In the genomic region with DNA sequence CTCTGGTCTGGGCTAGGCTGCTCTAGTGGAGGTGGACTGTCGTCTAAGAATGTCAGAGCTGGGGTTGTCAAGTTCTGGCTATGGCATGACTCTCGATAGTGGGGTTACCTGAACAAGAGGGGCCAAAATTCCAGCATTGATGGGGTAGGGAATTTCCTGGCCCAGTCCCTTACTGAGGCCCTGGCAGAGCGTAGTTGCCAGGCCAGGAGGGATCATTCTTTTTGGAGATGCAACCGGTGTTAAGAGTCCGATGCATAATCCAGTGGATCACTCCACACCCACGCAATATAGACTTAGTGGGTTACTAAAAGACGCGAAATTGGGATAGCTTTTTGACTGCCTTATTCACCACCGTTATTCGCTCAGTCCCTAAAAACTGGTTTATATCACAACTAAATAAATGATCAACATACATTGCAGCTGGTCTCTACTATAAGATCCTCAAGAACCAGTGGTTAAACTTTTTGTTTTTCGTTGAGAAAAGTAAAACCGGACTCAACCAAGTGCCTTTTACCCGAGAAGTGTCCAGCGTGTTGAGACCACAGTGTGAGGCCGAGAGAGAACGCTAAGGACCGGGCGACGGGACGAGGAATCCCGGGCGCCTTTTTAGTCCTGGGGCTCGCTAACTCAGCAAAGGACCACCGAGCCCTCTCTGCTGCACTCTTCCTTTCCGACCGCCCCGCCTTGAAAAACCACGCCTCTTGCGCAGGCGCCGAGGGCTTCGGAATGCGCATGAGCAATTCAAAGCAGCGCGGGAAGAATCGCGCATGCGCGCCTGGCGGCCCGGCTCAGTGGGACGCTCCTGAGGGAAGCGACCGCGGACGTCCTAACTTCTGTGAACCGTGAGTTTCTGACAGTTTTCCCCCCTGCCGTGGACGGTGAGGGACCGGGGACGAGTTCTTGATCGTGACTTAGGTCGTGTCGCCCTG, we compare ENCODE assay signal across 8 mouse cellular contexts. TPM values are rescaled to one million over a fixed set of nuclear protein-coding genes. Genes with fewer than 3 reads are reported as not detected.
A peak's percentile ranks its signal among the peaks of the same experiment; 100 is the strongest.
DNase-seq lines count a peak whose midpoint lies in the region; ATAC-seq and TF ChIP-seq lines count a peak whose summit lies in the region.

Gene Cdc7 (plus strand): TSS at position 739 of the 929 bp plus-strand sequence.

- H3K4me3 ChIP-seq in cortical plate, adult 2 months (ENCODE audit: insufficient read depth, low read length), result peak within 1 kb of the TSS; percentile 94

- no peak for TF ChIP-seq POLR2A in cortical plate, adult 2 months (IDR thresholded peaks at IDR 0.05; ENCODE audit: extremely low read depth, insufficient read depth, low read length)

- H3K4me1 ChIP-seq in cortical plate, adult 2 months (ENCODE audit: control insufficient read depth, insufficient read depth, low read length), result 0 out of 2 replicates have a peak, but pooled peaks cover 1% of the 10 kb centered on the region

- H3K27ac ChIP-seq in cortical plate, adult 2 months (ENCODE audit: insufficient read depth, low read length), result no peak within 1 kb of the TSS

- DNase-seq in gastrocnemius, postnatal 10 days, result peak; percentile 96
- peak; percentile 87 to 93 for DNase-seq in left cerebral cortex, postnatal 10 days (ENCODE audit: extremely low spot score in 1 of 2, low spot score in 2 of 2)
- DNase-seq in right cerebral cortex, postnatal 25 days, result peak; percentile 91
- DNase-seq in urinary bladder, postnatal 4 days (ENCODE audit: low spot score in 2 of 2), result peak; percentile 89 to 94

- TF ChIP-seq CTCF in cortical plate, adult 2 months (IDR thresholded peaks at IDR 0.05; ENCODE audit: extremely low read depth, insufficient read depth, low read length), result no peak

- intact Hi-C loops in left cerebral cortex, postnatal 10 days (cut with DNase I), result no loop called here

- peak; percentile 68 for ATAC-seq in activated CD4-positive, CD25-positive, alpha-beta regulatory T cell, adult 4 months
- ATAC-seq in inflammation-experienced regulatory T-cells, adult 6 months, result peak; percentile 81
- peak; percentile 86 for ATAC-seq in megakaryocyte-erythroid progenitor cell, adult 5-6 weeks (replicated peaks; ENCODE audit: low FRiP score, low TSS enrichment, poor library complexity, severe bottlenecking)

RNA-seq across cellular contexts. Expression of gene Cdc7, which starts in this region (rescaled TPM):
- polyA plus RNA-seq in activated CD4-positive, CD25-positive, alpha-beta regulatory T cell, adult 4 months (2017; shearing (Covaris generic)), result 10 to 100 TPM; 18.9 to 24.7 TPM
- 21.0 and 22.5 TPM in 2 replicates for polyA plus RNA-seq in cortical plate, adult 2 months (2012; rRNA removed)
- total RNA-seq in gastrocnemius, postnatal 10 days (2021), result 1 to 10 TPM; 3.3 to 3.5 TPM
- 10 to 100 TPM; 18.7 to 25.1 (median 22.2) TPM for polyA plus RNA-seq in inflammation-experienced regulatory T-cells, adult 6 months (2017; shearing (Covaris generic))
- total RNA-seq in left cerebral cortex, postnatal 10 days (2021), result 10 to 100 TPM; 14.0 to 15.9 TPM
- total RNA-seq in megakaryocyte-erythroid progenitor cell, adult 5-6 weeks (2014; fragmentation: Nextera tagmentation), result 44.2 and 51.0 TPM in 2 replicates
- total RNA-seq in megakaryocyte-erythroid progenitor cell, adult 5-6 weeks (2017), result 27.8 and 40.3 TPM in 2 replicates
